Mouse (Mus musculus) testis, adult 2 months (tissue): ENCODE measurements around the gene Rps29.

ENCODE experiments used
- CTCF ChIP-seq: fragments of 200-500 bp; IDR thresholded peaks from 2 replicates; pipeline ENCODE4 v1.5.1; 2012; ENCODE audit warnings: low read depth, mild to moderate bottlenecking, inconsistent platforms, low read length, moderate library complexity; ENCODE audit not compliant: control insufficient read depth, insufficient read depth, insufficient replicate concordance
- POLR2A ChIP-seq: fragments of 200-500 bp; IDR thresholded peaks from 2 replicates; pipeline ENCODE4 v1.6.1; 2012; ENCODE audit warnings: low read depth, mild to moderate bottlenecking, inconsistent platforms, low read length, moderate library complexity; ENCODE audit not compliant: control insufficient read depth

GRCm38 (mm10) chr12:69181800-69182199 is 22.8 kb upstream of the Rps29 start:
- TF ChIP-seq CTCF: no peak
- TF ChIP-seq POLR2A: no peak
